Mouse (Mus musculus) layer of hippocampus, postnatal 36 days (tissue): ENCODE measurements around the gene Maneal. TPM values are rescaled to one million over a fixed set of nuclear protein-coding genes. Genes with fewer than 3 reads are reported as not detected.

Experiments
- DNase-seq, 2 experiments: peaks; one replicate each; pipeline ENCODE4 v3.0.0; 2022
- total RNA-seq, 2 experiments: library from RNA; stranded (reverse); gene quantifications; 2 replicates each; pipeline ENCODE4 v1.2.3; 2021

The Maneal gene
- 10 to 100 TPM; 50.6 to 52.1 TPM for total RNA-seq

GRCm38 (mm10) chr4:124861283-124862188 is at the start of gene Maneal:
Gene Maneal, minus strand, starts transcription at chr4:124862171.
- no peak for DNase-seq

- no peak for DNase-seq
These were observed 44.2 kb upstream of the Maneal start for GRCm38 (mm10) chr4:124905971-124906822.

GRCm38 (mm10) chr4:124905417-124905816 is 43.4 kb upstream of the Maneal start:
- DNase-seq = no peak

GRCm38 (mm10) chr4:124899906-124900305 is 37.9 kb upstream of the Maneal start:
- no peak for DNase-seq

- no peak for DNase-seq
These were observed 36.5 kb upstream of the Maneal start for GRCm38 (mm10) chr4:124898428-124898827.

GRCm38 (mm10) chr4:124894508-124895428 is 32.8 kb upstream of the Maneal start:
- peak in 1 of 2 experiments; percentile 33 for DNase-seq

- no peak for DNase-seq
These were observed 31.8 kb upstream of the Maneal start for GRCm38 (mm10) chr4:124893769-124894168.

- DNase-seq = peak in 1 of 2 experiments; percentile 45
These were observed 28.9 kb upstream of the Maneal start for GRCm38 (mm10) chr4:124890831-124891230.

GRCm38 (mm10) chr4:124889935-124890334 is 28.0 kb upstream of the Maneal start:
- no peak for DNase-seq

- no peak for DNase-seq
These were observed 26.7 kb upstream of the Maneal start for GRCm38 (mm10) chr4:124888702-124889101.

- DNase-seq = no peak
These were observed 20.3 kb upstream of the Maneal start for GRCm38 (mm10) chr4:124882151-124882729.

GRCm38 (mm10) chr4:124881341-124881908 is 19.5 kb upstream of the Maneal start:
- DNase-seq = peak; percentile 82 to 84

GRCm38 (mm10) chr4:124880599-124880998 is 18.6 kb upstream of the Maneal start, which contains the start of gene Epha10:
Gene Epha10, plus strand, starts transcription at chr4:124880899.
- no peak for DNase-seq

GRCm38 (mm10) chr4:124872719-124873118 is 10.7 kb upstream of the Maneal start:
- no peak for DNase-seq

- DNase-seq = no peak
These were observed 1.5 kb downstream of the Maneal start for GRCm38 (mm10) chr4:124860446-124860845.

- no peak for DNase-seq
These were observed 3.6 kb downstream of the Maneal start for GRCm38 (mm10) chr4:124858370-124858769.

GRCm38 (mm10) chr4:124856294-124856693 is 5.7 kb downstream of the Maneal start:
- DNase-seq = no peak

- DNase-seq = peak; percentile 67 to 76
These were observed 10.9 kb downstream of the Maneal start, which contains the start of gene 1110065P20Rik for GRCm38 (mm10) chr4:124850933-124851658. Gene 1110065P20Rik, minus strand, starts transcription at chr4:124851196.

GRCm38 (mm10) chr4:124850261-124850913 is 11.6 kb downstream of the Maneal start, which contains the start of gene Yrdc:
Gene Yrdc, plus strand, starts transcription at chr4:124850679.
- DNase-seq = peak; percentile 93 to 94
